Mouse (Mus musculus) common myeloid progenitor, adult 5-6 weeks (primary cell): Measurements from ENCODE around the gene AC129217.1. TPM values are rescaled to one million over a fixed set of nuclear protein-coding genes. Genes with fewer than 3 reads are reported as not detected.
A peak's percentile ranks its signal among the peaks of the same experiment; 100 is the strongest.
"Not testable (repeated sequence)": the region's sequence is repeated elsewhere in the genome, so short reads cannot be mapped to it uniquely, and the experiment has no call there.

Source experiments
- ATAC-seq: replicated peaks from 2 replicates; pipeline ENCODE4 v1.8.0; 2016; ENCODE audit warnings: low read depth, mild to moderate bottlenecking, moderate TSS enrichment, inconsistent platforms; ENCODE audit not compliant: poor library complexity, severe bottlenecking
- total RNA-seq: library from RNA; stranded (forward); fragments of 200-1000, 187-1606 nt; gene quantifications from 2 replicates; pipeline ENCODE4 v1.2.3, GENCODE M21; 2017

Gene AC129217.1
- total RNA-seq, 1 experiment from 2014 or later: not detected

DNA sequence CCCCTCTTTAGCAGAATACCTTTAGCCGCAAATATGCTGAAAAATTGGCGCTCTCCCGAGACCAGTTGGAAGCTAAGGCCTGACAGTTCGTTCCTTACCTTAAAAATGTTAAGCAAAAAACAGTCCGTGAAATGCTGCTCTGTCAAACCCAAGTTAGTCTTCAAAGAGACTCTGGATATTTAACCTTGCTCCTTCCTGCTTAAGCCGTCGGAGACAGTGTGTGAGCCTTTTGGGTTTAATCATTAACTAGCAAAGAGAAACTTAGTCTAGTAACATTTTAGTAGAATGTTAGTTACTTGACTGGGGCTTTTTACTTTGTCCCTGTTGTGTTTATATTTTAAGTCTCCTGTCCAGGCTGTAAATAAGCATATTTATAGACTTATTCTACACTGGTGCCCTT, 8.4 kb upstream of the AC129217.1 start:
- no peak for ATAC-seq

DNA sequence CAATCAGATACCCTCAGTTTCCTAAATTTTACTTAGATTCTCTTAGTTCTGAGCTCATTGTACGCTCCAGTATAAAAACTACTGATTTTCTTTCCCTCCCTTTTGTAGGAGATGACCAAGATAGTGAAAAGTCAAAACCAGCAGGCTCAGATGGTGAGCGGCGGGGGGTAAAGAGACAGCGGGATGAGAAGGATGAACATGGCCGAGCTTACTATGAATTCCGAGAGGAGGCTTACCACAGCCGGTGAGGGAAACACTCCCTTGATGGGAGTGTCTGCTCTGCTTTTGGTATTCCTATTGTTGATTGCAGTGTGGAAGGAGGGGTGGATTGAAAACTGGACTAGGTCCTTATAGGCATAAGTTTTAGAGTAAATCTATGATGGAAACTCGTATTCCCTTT, 6.9 kb upstream of the AC129217.1 start:
- ATAC-seq: no peak

DNA sequence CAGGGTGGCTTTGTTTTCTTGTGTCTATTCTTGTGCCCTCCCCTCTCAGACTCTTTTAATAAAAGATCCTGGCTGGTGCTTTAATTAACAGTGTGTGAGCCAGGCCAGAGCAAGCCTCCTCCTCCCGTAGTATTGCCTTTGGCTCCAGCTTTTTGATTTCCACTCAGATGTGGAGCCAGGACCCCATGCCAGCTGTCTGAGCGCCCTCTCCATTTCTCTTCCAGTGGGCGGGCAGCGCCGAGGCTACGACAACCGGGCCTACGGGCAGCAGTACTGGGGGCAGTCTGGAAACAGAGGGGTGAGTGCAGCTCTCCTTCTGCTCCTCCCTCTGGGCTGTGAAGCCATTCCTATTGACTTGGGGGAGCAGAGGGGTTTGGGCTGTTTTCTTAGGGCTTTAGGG, 1.1 kb downstream of the AC129217.1 start:
- no peak for ATAC-seq

GRCm38 (mm10) chr19:8831262-8831661, 1.7 kb downstream of the AC129217.1 start:
- ATAC-seq: no peak

DNA sequence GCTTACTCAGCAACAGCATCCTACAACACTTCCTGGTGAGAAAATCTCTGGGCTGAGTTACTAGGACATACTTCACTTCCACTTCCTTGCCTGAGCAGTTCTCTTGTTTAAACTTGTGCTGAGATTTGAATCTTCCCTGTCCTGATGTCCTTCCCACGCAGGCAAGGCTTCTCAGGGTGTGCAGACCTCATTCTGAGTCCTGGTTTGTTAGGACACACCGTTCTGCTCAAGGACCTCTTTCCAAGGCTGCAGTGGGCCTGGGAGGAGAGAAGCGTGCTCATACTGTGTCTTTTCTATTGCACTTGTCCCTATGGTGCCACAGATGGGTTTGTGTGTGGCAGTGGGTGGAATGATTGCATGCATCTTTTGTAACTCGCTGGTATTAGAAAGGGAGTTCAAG, 3.4 kb downstream of the AC129217.1 start:
- no peak for ATAC-seq

- not testable (repeated sequence) for ATAC-seq
Measured at GRCm38 (mm10) chr19:8836327-8836726, 6.8 kb downstream of the AC129217.1 start.

DNA sequence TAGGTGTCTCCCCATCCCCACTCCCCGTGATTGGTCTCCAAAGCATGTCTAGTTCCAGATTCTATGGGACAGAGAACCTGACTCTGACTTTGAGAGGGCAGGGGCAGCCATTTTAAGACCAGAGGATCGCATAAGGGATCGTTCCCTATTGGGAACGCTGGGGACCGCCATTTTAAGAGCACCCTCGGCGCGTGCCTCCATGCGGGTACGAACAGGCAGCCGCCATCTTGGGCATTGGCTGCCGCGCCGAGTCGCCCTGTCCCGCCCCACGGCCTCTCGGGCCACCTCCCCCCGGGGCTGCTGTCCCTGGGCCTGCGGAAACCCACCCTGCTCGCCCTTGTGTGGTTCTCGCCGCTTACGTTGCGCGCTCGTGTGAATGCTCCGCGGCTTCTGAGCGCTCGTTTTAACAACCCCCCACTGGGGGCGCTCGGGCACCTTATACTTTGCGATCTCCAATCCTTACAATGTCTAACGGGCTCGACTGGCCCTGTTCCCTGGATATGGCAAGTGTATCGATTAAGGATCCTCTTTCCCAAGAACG, 7.7 kb downstream of the AC129217.1 start, which contains the start of gene Bscl2:
Bscl2 (plus strand) TSS at position 217 of the 541 bp plus-strand sequence.
- peak; percentile 78 for ATAC-seq

GRCm38 (mm10) chr19:8838041-8838730, 8.6 kb downstream of the AC129217.1 start:
- ATAC-seq: no peak

DNA sequence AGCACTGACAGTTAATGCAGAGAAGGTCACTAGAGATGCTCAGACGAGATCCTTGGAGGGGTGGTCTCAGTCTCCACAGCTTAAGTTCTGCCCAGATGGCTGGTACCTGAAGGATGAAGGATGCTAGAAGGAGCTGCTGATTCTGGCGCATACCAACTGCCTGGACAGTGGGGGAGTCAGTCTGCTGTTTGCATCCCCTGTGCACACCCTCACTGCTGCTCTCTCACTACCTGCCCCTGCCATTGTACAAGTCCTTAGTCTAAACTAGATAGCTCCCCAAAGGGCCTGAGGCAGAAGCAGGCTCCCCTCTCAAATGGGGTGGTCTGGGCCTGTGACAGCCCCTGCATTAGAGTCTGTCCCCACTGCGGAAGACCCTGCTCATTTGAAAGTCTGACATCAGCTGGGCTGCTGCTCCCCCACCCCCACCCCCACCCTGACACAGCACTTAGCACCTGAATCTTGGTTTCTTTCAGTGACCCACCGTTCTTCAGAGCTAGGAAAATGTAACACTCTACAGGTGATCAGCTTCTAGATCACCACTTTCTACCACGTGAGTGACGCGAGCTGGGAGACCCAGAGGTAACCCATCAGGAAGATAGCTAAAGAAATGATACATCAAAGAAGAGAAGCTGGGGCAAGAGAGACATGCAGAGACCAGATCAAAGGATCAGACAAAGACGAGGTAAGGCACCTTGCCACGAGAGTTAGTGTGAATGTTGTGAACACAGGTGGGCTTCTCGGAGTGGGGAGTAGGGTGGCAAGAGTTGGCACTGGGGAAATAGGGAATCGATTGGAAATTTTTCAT, 9.7 kb downstream of the AC129217.1 start, which contains the start of gene Gng3:
Gng3 (minus strand) TSS at position 92 of the 805 bp plus-strand sequence.
- no peak for ATAC-seq

- ATAC-seq: peak; percentile 66
Measured at GRCm38 (mm10) chr19:8839908-8840791, 10.6 kb downstream of the AC129217.1 start.

GRCm38 (mm10) chr19:8841012-8841411, 11.4 kb downstream of the AC129217.1 start:
- no peak for ATAC-seq

GRCm38 (mm10) chr19:8842961-8843360, 13.4 kb downstream of the AC129217.1 start:
- no peak for ATAC-seq

DNA sequence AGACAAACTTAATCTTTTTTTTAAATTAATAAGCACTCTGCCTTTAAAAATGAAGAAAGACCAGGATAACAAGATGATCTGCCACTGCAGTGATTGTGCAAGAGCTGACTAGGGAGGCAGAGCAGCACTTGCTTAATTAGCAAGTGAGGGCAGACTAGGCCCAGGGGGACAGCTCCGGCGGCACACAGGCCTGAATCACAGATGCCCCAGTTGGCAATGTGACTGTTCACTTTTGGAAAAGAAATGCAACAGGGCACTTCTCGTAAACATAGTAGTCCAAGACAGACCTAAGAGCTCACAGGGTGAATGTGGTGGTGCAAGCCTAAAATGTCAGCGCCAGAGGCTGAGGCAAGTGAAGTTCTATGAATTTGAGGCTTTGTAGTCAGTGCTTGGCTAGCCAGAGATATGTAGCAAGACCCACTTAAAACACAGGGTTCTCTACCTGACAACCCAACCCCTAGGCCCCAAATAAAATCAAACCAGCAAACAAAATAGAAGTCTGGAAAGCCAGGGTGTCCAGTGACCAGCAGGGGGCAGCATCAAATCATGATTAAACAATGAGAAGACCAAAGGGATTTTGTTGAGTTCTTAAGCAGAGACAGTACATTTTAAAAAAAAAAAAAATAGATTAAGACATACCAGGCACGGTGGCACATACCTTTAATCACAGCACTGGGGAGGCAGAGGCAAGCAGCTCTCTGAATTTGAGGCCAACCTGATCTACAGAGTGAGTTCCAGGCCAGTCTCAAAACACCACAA, 15.0 kb downstream of the AC129217.1 start:
- peak; percentile 45; the same call in 1 of the 2 replicates for ATAC-seq

DNA sequence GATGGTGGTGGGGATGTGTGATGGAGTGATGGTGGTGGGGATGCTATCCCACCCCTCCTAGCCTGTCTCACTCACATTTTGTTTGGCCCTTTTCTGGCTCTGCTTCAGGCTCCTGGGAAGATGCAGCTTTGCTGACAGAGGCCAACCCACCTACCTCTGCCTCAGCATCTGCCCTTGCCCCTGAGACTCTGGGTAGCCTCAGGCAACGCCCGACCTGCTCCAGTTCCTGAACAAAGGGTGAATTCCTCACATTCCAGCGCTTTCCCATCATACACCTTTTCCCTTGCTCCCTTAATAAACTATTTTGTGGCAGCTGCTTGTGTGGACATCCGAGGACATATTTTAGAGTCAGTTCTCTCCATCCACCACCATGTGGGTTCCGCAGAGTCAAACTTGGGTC, 18.8 kb downstream of the AC129217.1 start:
- ATAC-seq: no peak

GRCm38 (mm10) chr19:8850402-8850901, 20.9 kb downstream of the AC129217.1 start, which contains the start of gene Lrrn4cl:
Lrrn4cl (plus strand) TSS chr19:8850768.
- no peak for ATAC-seq

DNA sequence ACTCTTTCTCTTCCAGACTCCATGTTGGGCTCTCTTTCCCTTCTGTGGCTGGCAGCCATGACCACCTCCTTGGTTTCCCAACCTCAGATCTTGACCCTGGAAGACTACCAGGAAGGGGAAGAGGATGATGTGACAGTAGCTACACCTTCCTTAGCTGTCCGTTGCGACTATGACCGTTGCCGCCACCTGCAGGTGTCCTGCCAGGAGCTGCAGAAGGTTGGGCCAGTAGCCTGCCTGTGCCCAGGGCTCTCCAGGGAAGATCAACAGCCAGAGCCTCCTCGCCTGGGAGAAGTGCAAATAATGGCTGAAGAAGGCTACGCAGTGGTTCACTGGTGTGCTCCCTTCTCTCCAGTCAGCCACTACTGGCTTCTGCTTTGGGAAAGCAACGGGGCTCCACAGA, 22.1 kb downstream of the AC129217.1 start:
- no peak for ATAC-seq

DNA sequence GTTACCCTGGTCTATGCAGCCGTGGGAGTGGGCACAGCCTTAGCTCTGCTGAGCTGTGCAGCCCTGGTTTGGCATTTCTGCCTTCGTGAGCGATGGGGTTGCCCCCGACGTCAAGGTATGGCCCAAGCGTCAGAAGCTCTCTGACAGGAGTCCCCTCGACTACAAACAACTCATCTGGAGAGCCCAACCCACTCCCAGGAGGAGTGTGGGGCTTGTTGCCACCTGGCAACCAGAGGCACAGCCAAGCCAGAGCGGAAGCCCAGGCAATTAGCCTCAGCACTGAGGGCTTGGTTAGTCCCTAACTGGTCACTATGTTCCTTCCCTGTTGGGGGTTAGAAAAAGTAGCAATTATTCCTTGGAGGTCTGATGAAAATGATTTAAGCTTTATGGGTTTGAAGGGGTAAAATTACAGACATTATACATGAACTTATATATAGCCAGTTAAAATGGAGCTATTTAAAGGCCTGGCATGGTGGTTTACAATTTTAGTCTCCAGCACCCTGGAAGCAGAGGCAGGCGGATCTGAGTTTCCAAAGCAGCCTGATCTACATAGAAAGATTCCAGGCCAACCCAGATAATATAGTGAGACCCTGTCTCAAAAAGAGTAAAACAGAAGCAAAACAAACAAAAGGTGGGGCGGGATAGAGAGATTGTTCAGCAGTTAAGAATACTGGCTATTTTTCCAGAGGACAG, 22.8 kb downstream of the AC129217.1 start:
- no peak for ATAC-seq

DNA sequence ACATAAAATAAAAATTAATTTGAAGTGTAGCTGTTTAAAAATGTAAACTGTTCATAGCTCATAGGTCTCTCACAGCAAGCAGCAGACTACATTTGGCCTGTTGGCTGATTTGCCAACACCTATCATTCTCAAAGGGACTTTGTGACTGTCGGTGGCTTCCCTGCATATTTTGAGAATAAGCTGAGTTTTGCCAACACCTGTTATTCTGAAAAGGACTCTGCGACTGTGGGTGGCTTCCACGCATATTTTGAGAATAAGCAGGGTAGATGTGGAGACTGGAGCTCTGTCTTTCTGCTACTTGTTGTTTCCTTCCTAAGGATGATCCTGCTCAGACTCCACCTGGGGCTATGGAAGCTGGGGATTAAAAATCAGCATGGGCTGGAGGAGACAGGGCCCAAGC, 23.5 kb downstream of the AC129217.1 start:
- no peak for ATAC-seq
